Mouse (Mus musculus): ENCODE data around the gene Gm6880. TPM values are rescaled to one million over a fixed set of nuclear protein-coding genes. Genes with fewer than 3 reads are reported as not detected.

Gene Gm6880
- polyA plus RNA-seq (2017; shearing (Covaris generic)) = not detected

GRCm38 (mm10) chrX:74481349-74481885, at the start of gene Gm6880:
Gene Gm6880 (minus strand): TSS chrX:74481399.

Other genes with a start within 250 kb of the Gm6880 start
- 384 TPM for gene Flna, start 231.6 kb downstream of the Gm6880 start, polyA plus RNA-seq (2017; shearing (Covaris generic))
- 74.1 TPM for gene Emd, start 226.7 kb downstream of the Gm6880 start, polyA plus RNA-seq (2017; shearing (Covaris generic))
- gene Rpl10, start 210.6 kb downstream of the Gm6880 start, polyA plus RNA-seq (2017; shearing (Covaris generic)) = 123 TPM
- gene Taz, start 199.5 kb downstream of the Gm6880 start, polyA plus RNA-seq (2017; shearing (Covaris generic)) = 136 TPM
- 14.5 TPM for gene Dnase1l1, start 199.1 kb downstream of the Gm6880 start, polyA plus RNA-seq (2017; shearing (Covaris generic))
- 157 TPM for gene Atp6ap1, start 184.3 kb downstream of the Gm6880 start, polyA plus RNA-seq (2017; shearing (Covaris generic))
- 249 TPM for gene Gdi1, start 176.4 kb downstream of the Gm6880 start, polyA plus RNA-seq (2017; shearing (Covaris generic))
- 77.2 TPM for gene Fam50a, start 168.4 kb downstream of the Gm6880 start, polyA plus RNA-seq (2017; shearing (Covaris generic))
- 2.3 TPM for gene Plxna3, start 152.3 kb downstream of the Gm6880 start, polyA plus RNA-seq (2017; shearing (Covaris generic))
- 21.8 TPM for gene Lage3, start 127.8 kb downstream of the Gm6880 start, polyA plus RNA-seq (2017; shearing (Covaris generic))
- gene Ubl4a, start 108.2 kb downstream of the Gm6880 start, polyA plus RNA-seq (2017; shearing (Covaris generic)) = 47.0 TPM
- 28.1 TPM for gene Slc10a3, start 108.0 kb downstream of the Gm6880 start, polyA plus RNA-seq (2017; shearing (Covaris generic))
- 24.7 TPM for gene Fam3a, start 88.1 kb downstream of the Gm6880 start, polyA plus RNA-seq (2017; shearing (Covaris generic))
- gene Ikbkg, start 88.1 kb downstream of the Gm6880 start, polyA plus RNA-seq (2017; shearing (Covaris generic)) = 38.6 TPM
- 40.6 TPM for gene G6pdx, start 52.2 kb downstream of the Gm6880 start, polyA plus RNA-seq (2017; shearing (Covaris generic))
- gene Olfr1326-ps1, start 93.5 kb upstream of the Gm6880 start, polyA plus RNA-seq (2017; shearing (Covaris generic)) = not detected
- gene Olfr1325, start 111.3 kb upstream of the Gm6880 start, polyA plus RNA-seq (2017; shearing (Covaris generic)) = not detected
- not detected for gene Gm5640, start 164.2 kb upstream of the Gm6880 start, polyA plus RNA-seq (2017; shearing (Covaris generic))

Measured in naive thymus-derived CD4-positive, alpha-beta T cell, adult 5 months (primary cell).